Mouse (Mus musculus) liver, adult 2 months (tissue): ENCODE measurements around the gene Syt2.

Experiments
- CTCF ChIP-seq: fragments of 200-500 bp; IDR thresholded peaks from 2 replicates; pipeline ENCODE4 v1.5.1; 2011; ENCODE audit warnings: low read depth, low read length, control low read depth
- POLR2A ChIP-seq: fragments of 200-500 bp; IDR thresholded peaks from 2 replicates; pipeline ENCODE4 v1.6.1; 2011; ENCODE audit warnings: low read length, control low read depth; ENCODE audit not compliant: insufficient read depth; ENCODE audit errors: extremely low read depth

GRCm38 (mm10) chr1:134674312-134674711, 27.8 kb downstream of the Syt2 start:
- TF ChIP-seq CTCF (peak; percentile 69), POLR2A (no peak)
